Mouse (Mus musculus): ENCODE results near the gene Myo15b.

GRCm38 (mm10) chr11:115872437-115872836, 14.2 kb downstream of the Myo15b start:
- TF ChIP-seq CTCF (IDR thresholded peaks at IDR 0.05; ENCODE audit: extremely low read depth, insufficient read length, insufficient replicate concordance, low read depth, low read length) (0 out of 2 replicates have a peak, but pooled peaks have one; percentile 5), POLR2A (IDR thresholded peaks at IDR 0.05; ENCODE audit: low read depth, low read length) (no peak)
